Mouse (Mus musculus) layer of hippocampus, adult 9-10 months (tissue): ENCODE data around the gene Slc4a1.
"Not testable (repeated sequence)": the region's sequence is repeated elsewhere in the genome, so short reads cannot be mapped to it uniquely, and the experiment has no call there.

ENCODE experiments used
- DNase-seq: peaks from one replicate; pipeline ENCODE4 v3.0.0; 2022; ENCODE audit warnings: low spot score

The Slc4a1 gene

GRCm38 (mm10) chr11:102366103-102366502 is at the start of gene Slc4a1:
Gene Slc4a1 (minus strand): TSS chr11:102366203.
- not testable (repeated sequence) for DNase-seq

- no peak for DNase-seq
Measured at GRCm38 (mm10) chr11:102415034-102415802, 49.2 kb upstream of the Slc4a1 start.

GRCm38 (mm10) chr11:102413059-102413458 is 47.1 kb upstream of the Slc4a1 start:
- DNase-seq = no peak

DNA sequence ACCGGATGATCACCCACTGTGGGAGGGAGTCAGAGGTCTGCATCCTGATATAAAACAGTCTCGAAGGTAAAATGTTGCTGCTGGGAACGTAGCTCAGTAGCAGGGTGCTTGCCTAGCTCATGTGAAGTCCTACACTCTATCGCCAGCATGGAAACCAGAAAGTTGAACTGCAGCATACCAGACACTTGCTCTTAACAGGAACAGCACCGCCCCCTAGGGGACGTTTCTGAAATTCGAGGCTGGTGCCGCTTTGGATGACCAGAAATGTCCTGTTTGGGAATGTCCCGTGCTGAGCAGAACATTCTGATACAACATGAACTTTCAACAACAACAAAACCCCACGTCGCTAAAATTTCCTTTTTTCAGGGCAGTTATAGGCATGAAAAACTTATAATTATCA is 45.7 kb upstream of the Slc4a1 start:
- peak; percentile 84 for DNase-seq

DNA sequence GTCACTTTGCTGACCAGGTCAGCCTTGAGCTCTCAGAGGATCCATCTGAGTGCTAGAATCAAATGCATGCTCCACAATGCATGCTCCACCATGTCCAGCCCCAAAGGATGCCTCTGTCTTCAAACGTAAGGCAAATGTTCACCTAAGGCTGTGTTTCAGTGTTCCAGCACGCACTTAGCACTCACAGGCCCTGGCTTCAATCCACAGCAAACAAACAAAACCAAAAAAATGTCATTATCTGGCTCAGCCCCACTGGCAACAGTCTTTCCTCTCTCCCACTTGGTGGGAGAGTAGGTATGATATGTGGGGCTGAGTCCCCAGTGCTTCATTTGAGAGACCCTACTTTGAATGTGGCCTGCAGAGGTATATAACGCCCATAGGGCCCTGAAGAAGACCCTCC is 45.1 kb upstream of the Slc4a1 start:
- no peak for DNase-seq

- not testable (repeated sequence) for DNase-seq
Measured at GRCm38 (mm10) chr11:102410345-102410744, 44.3 kb upstream of the Slc4a1 start.

DNA sequence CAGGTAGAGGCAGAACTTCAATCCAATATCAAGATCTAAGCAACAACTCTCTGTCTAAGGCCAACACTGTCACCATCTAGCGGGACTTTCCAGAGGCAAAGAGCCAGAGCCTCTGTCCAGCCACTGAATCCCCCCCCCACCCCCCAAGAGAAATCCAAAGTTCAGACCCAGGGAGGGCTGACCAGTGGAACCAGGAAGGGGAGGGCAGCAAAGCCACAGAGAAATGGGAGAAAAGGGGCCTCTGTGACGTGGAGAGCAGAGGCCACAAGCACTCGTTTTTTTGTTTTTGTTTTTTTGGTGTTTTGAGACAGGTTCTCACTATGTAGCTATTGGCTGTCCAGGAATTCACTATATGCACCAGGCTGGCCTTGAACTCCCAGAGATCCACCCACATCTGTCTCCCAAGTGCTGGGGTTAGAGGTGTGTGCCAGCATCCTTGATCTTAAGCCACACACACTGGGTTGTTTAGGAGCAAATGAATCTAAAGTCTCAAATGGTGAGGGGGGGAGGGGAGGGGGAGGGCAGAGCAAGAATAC is 43.9 kb upstream of the Slc4a1 start:
- DNase-seq = no peak

DNA sequence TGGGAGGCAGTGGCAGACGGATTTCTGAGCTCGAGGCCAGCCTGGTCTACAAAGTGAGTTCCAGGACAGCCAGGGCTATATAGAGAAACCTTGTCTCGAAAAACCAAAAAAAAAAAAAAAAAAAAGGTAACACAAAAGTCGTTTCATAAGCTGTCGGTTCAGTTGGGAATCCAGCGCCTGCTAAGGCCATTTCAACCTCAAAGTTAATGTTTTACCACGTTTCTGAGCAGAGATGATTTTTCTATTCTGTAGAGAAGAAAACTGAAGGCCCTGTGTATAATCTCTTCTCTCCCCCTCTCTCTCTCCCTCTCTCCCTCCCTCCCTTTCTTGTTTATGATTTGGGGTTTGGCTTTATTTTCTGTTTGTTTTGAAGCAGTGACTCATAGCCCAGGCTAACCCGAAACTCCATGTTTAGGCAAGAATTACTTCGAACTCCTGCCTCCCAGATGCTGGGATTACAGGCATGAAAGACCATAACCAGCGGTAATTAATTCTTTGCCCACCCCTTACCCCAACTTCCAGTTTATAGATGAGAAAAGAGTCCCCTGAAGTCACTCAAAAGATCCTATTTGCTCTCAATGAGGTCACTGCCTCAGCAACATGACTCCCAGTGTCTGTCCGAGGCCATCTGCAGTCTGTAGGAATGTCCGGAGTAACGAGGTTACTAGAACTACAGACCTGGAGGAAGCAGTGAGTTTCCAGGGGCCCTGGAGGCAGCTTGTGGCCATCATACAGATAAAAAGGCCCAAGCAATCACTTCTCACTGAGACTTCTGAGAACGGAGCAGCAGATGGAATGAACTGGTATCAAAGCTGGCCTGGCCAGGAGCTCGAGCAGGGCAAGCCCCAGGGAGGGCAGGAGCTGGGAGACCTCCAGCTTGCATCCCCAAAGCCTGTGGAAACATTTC is 43.1 kb upstream of the Slc4a1 start:
- no peak for DNase-seq

DNA sequence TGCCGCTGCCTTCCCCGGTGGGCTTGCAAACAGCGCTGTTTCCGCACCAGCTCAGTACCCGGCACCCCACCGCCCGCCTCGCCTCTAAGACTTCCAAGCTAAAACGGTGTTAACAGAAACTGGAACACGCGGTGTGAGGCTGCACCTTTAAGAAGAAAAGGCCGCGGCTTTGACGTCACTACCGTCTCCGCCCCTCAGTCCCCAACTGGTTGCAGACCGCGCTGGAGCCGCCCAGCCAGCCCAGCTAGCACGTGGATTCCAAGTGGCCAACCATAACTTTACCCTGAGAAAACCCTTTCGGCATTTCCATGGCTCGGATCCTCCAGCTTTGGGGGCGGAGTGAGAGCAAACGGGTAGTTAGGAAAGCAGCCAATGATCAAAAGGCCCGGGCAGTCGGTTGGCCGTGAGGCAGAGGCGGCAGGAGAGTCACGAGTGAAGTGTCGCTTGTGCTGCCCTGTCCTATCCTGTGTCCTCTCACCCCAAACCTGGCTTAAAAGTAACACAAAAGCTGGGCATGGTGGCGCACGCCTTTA is 42.4 kb upstream of the Slc4a1 start:
- DNase-seq = peak; percentile 95

- no peak for DNase-seq
Measured at GRCm38 (mm10) chr11:102407834-102408215, 41.8 kb upstream of the Slc4a1 start, which contains the start of gene Slc25a39. Gene Slc25a39 (minus strand): TSS chr11:102407946.

GRCm38 (mm10) chr11:102406900-102407833 is 41.2 kb upstream of the Slc4a1 start:
- DNase-seq = no peak

DNA sequence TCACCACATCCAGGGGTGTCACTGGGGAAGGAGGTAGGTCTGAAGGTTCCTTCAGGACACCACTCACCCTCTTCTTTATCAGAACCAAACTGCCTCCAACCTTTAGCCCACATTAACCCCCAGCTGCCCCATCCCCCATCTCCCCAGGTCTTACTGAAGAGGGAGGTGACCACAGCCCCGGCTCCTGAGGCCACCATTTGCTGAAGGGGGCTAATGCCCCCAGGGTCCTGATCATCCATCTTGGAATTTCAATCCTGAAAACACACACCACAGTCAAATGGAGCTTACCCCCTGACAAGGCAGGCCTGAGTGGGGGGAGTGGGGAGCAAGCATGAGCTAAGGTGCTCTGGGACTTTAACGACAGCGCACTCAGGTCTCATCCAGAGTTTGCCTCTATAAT is 40.4 kb upstream of the Slc4a1 start:
- DNase-seq = no peak

- no peak for DNase-seq
Measured at GRCm38 (mm10) chr11:102405544-102406285, 39.7 kb upstream of the Slc4a1 start.

DNA sequence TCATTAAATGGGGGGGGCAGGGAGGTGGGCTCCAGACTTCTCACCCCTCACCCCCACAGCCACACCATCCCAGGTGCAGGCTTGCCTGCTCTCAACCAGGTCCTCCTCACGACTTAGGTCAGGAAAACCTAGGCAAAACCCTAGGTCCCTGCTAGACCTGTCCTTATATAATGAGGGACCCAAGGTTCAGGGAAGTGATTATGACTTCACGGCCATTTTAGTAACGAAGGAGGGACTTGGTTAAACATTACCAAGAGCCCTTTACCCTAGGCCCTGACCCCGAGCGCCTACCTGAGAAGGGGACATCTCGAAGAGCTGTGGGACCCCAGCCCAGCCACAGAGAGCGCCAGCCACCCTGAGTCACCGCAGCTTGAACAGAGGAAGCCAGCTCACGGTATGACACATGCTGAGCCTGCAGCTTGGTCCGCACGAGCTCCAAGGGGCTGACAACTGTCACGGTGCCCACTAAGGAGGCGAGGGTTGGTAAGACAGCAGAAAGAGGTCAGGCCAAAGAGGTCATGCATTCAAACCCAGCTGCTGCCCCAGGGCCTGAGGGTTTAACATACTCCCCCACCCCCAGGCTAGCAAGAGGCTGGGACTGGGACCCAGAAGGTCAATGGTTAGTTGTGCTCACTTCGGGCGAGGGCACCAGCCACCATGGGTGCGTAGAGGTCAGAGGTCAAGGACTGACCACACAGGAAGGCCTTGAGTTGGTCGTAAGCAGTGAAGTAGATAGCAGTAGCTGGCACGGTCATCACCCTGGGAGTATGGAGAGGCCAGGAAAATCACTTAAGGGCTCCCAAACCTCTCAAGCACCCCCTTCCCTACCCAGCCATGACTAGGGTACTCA is 38.4 kb upstream of the Slc4a1 start:
- no peak for DNase-seq

GRCm38 (mm10) chr11:102403657-102404056 is 37.7 kb upstream of the Slc4a1 start:
- no peak for DNase-seq

DNA sequence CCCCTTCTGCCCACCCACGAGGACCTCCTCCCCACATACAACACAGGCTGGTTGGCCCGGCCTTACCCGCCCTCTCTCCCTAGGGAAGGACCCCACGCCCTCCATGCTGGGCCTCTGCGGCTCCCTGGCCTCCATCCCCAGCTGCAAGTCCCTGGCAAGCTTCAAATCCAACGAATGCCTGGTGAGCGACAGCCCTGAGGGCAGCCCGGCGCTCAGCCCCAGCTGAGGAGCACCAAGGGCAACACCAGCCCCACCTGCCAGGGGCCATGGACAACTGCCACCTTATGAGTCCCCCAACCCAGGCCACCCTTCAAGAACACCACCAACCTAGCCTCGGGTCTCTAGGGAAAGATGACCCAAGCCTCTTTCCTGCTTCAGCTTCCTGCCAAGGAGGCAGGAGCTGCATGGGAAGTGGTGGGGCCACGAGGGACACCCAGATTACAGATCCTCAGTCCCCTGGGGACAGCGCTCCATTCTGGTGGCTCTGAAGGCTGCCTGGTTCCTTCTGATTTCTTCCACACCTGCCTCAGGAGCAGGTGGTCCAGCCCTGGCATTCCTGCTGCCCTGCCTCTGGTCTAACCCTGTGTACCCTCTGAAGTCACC is 36.0 kb upstream of the Slc4a1 start:
- DNase-seq = no peak

DNA sequence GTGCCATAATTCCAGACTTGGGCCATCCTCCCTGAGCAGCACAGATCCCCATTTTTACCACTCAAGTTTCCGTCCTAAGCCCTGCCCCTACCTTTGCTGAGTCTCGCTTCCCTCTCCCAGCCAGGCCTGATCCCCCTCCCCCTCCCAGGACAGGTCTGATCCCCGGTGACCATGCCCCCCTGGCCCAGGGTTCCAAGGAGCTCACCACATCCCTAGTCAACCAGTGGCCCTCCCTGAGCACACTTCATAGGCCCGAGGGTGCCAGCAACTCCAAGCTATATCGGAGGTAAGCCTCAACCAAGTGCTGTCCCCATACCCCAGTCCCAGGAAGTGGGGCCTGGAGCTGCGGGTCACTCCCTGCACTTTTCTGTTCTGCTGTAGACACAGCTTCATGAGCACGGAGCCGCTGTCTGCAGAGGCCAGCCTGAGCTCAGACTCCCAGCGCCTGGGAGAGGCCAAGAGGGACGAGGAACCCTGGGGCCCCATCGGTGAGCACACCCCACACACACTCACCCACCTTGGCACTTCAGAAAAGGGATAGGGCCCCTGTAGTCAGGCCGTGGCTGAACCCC is 34.6 kb upstream of the Slc4a1 start:
- no peak for DNase-seq

- DNase-seq = no peak
Measured at GRCm38 (mm10) chr11:102399610-102400072, 33.6 kb upstream of the Slc4a1 start.

- DNase-seq = no peak
Measured at GRCm38 (mm10) chr11:102399107-102399506, 33.1 kb upstream of the Slc4a1 start.
